Mouse (Mus musculus): ENCODE results near the gene Muc4.

DNA sequence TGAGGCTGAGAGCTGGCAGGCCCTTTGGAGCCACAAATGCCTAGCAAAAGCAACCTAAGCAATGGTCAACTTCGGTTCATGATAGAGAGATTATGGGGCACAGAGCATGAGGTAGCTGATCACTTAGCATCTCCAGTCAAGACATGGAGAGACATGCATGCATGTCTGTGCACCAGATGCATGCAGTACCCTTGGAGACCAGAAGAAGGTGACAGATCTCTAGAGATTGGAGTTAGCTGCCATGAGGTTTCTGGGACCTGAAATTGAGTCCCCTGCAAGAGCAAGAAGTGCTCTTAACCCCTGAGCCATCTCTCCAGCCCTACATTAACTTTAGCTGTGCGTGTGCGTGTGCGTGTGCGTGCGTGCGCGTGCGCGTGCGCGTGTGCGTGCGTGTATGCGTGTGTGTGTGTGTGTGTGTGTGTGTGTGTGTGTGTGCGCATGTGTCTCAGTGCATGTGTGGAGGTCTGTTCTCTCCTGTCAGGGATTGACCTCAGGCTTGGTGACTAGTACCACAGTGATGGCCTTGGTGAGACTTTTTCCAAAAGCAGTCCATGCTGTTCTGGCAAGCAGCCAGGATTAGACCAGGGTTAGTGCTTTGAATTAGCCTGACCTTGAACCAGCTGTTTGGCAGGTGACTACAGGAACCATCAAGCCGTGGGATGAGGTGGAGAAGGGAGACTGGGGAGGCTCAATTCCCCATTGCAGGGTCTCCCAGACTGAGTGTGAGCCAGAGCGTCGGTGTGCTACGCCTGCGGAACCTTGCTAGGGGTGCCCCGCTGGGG, 37.8 kb upstream of the Muc4 start:
- no peak for TF ChIP-seq E2F4 (IDR thresholded peaks at IDR 0.05; ENCODE audit: insufficient read depth)
- TF ChIP-seq POLR2A (IDR thresholded peaks at IDR 0.05; ENCODE audit: insufficient read length, low read depth): no peak
- no peak for TF ChIP-seq MAX (IDR thresholded peaks at IDR 0.05; ENCODE audit: low read depth)
- TF ChIP-seq POLR2AphosphoS2 (IDR thresholded peaks at IDR 0.05; ENCODE audit: insufficient read length, low read depth): no peak

All from myocyte (in vitro differentiated cells).